Mouse (Mus musculus) CH12F3 (cell line): ENCODE data around the gene Dab1.

Source experiments
- in situ Hi-C: fragments of 300-500 bp; cut with MboI; formaldehyde crosslinking; loops from 2 replicates; pipeline ENCODE4 v1.14.3; 2020; ENCODE audit warnings: low sequenced_read_pairs

Gene Dab1

GRCm38 (mm10) chr4:104782346-104782745 is 1163.2 kb downstream of the Dab1 start:
- in situ Hi-C loops: no loop called here

- in situ Hi-C loops: no loop called here
Measured at GRCm38 (mm10) chr4:104792111-104792510, 1173.0 kb downstream of the Dab1 start.
